Mouse (Mus musculus) kidney, postnatal 14 days (tissue): ENCODE measurements around the gene Gm128.

Experiments used
- DNase-seq: peaks from one replicate; pipeline ENCODE4 v3.0.0; 2022; ENCODE audit warnings: mixed read lengths

The Gm128 gene

DNA sequence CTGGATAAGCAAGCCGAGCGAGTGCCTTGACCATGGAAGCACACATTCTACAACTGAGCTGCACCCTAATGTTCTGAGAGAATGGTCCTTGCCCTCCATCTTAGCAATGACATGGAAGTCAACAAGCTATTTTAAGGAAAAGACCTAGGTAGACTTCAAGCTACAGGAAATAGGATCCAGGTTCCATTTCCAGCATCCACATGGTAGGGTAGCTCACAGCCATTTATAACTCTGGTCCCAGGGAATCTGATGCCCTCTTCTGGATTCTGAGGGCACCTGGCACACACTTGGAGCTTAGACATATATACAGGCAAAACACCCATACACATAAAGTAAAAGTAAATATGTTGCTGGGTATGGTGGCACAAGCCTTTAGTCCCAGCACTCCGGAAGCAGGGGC, 24.7 kb upstream of the Gm128 start:
- DNase-seq: no peak

DNA sequence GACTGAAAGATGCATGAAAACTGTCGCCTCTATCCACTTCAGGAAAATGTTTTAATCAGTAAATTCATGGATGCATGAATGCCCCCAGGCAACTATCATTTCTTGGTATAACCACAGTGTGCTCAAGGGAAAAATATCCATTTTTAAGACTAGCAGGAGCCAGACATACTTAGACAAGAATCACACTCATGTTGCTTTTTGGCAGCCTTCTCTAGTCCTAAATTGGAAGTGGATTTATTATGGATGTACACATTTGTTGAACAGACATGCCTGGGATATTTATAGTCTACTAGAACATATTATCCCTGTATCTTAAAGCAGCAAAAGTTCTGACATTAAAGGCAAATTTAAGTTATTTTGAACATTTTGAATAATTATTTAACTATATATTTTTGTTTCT, 23.3 kb upstream of the Gm128 start:
- no peak for DNase-seq

DNA sequence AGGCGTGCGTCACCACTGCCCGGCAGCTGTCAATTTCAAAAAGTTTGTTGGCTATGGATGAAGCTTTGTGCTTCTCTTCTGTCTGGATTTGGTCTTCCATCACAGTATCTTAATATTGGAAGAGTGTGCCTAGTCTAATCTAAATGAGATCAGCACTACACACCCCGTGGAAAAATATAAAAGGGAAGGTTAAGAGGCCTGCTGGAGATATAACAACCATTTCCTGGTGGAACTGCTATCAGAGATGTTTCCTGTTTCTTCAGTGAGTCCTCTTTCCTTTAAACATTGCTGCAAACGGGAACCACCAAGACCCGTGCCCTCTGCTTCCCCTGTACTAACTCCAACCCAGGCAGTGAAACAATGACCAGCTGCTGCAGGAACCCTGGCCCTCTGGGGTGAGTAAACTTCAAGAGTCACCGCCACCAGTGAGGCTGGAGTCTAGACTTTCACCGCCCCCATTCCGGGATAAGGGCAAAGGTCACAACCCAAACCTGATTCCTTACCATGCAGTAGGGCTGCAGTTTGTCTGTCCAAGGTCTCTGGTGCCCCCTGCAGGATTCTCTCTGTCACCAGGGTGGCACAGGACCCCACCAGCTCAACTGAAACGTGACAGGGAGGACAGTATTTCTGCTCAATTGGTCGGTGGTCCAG, 21.8 kb upstream of the Gm128 start:
- peak; percentile 88 for DNase-seq

DNA sequence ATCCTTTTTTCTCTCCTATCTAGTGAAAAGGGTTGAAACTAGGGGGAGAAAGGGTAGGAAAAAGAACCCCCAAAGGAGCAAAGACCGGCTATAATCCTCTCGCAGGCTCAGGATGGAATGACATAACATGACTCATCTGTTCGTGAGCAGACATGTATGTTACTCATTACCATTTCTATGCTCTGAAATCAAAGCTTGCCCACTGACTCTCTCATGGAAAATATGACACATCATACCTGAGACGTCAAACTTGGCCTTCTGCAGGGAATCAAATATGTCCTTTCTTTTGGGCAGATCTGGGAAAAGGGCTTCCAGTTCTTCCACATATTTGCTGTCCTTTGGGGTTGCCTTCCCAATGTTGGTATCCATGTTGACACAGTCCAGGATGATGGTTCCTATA, 20.6 kb upstream of the Gm128 start:
- no peak for DNase-seq

DNA sequence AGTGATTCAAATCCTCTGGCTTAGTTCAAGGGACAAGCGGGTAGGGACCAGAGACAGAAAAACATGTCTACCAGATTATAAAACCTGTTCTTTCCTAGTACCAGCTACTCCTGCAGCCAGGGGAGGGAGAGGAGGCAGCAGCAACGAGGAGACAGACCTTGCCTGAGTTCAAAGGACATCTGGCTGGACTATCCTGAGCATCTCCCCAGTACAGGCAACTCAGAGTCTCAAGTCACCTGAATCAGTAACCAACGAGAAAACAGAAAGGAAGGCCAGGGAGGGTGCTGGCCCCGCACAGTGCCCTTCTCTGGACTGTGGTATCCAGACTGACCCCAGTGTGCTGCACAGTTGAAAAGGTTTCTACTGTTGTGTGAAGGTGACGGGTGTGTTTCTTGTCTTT, 15.5 kb upstream of the Gm128 start:
- DNase-seq: no peak

DNA sequence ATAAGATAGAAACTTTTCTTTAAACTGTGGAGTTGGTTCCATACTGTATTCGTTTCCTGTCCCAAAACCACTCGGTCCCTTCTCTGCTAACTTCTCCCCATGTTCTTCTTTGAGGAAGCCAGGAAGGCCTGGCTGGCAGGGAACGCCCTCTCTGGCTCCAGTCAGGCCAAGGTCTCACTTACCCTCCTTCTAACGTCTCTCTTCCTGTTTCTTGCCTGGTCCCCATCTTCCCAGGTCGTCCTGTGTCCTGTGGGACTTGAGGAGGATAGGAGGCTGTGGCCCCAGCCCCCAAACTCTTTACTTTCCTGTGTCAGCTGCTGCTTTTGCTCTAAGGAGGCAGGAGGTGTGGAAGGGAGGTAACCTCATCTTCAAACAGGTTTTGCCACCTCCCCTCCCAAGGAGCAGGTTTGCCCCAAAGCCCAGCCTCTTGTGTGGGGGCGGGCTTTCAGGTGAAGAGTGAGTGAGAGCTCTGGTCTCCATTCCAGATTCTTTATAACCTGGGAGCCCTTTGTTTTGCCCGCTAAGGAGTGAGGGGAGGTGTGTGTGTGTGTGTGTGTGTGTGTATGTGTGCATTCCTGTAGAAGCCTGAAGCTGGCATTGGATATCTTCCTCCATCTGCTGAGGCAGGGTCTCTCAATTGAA, 9.5 kb upstream of the Gm128 start, which contains the start of gene Bnipl:
Gene Bnipl (minus strand): TSS at position 411 of the 642 bp plus-strand sequence.
- DNase-seq: no peak

DNA sequence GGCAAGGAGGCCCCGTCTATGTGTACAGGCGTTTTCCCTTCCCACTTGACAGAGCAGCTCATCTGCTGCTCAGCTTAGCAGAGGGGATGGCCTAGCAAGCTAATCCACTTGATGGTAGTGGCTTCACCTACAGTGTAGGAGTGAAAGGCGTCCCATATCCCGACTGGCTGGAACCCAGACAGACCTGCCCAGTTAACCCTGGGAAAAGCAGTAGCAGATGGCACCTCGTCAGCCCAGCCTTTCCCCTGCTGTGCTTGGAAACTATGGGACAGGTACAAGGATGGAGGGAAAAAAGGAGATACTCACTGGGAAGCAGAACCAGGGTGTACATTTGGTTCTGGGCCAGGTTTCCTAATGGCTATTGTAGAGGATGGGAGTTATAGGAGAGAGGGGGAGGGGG, 9.0 kb upstream of the Gm128 start:
- DNase-seq: no peak

DNA sequence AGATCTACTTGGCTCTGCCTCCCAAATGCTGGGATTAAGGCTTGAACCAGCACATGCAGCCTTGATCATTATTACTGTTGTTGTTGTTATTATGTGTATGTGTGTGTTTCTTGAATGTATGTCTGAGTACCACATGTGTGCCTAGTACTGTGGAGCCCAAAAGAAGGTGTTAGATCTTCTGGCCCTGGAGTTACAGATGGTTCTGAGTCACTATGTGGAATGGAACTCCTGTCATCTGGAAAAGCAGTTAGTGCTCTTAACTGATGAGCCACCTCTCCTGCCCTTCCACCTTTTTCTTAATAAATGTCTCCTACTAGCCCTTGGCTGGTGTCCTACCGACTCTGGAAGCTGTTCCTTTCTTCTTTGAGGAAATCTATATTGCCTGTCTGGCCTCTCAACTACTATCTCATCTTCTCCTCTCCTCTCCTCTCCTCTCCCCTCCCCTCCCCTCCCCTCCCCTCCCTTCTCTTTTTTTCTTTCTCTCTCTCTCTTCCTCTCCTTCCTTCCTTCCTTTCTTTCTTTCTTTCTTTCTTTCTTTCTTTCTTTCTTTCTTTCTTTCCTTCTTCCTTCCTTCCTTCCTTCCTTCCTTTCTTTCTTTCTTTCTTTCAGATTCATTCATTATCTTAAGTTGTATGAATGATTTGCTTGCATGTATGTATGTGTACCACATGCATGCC, 6.4 kb upstream of the Gm128 start:
- DNase-seq: no peak

DNA sequence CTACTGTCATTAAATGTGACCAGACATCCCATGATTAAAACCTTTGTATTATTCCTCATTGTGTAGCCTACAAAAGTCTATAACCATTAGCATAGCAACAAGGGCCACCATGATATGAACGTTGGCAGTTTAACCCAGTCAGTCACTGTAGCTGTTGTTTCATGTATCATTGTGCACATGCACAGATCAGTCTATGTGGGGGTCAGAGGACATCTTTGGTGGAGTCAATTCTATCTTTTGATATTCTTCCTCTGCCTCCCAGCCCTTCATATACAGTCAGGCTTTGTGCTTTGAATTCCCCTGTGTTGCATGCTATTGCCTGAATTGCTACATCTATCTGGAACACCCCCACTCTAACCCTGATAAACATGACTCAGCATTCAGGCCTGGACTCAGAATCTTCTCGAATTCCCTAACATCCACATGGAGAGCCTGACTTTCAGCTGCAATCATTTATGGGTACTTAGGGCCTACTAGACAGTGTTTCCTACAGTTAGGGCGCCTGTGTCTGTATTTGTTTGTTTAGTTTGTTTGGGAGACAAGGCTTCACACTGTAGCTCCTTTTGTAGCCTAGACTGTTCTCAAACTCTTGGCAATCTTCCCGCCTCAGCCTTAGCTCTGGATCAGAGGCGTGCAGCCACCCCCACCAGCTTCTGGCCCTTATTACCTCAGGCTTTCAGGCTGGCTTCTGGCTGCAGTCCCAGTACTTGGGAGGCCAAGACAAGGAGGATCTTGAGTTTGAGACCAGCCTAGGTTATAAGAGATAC, 5.2 kb upstream of the Gm128 start:
- DNase-seq: peak; percentile 69

DNA sequence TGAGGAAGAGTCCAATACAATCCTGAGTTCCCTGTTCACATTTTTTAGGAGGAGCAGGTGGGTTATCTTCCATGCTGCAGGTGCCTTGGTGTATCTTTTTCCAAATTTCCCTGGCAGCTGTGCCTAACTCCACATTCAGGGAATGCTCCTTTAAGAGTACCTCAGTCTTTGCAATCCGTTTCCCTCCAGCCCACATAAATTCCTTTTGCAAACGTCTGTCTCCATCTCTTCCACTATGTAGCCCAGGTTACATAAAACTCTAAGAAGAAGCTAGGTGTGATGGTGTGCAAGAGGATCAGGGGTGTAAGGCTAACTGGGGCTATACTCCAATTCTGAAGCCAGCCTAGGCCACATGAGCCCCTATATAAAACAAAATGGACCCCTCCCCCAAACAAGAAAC, 1.7 kb upstream of the Gm128 start:
- no peak for DNase-seq

DNA sequence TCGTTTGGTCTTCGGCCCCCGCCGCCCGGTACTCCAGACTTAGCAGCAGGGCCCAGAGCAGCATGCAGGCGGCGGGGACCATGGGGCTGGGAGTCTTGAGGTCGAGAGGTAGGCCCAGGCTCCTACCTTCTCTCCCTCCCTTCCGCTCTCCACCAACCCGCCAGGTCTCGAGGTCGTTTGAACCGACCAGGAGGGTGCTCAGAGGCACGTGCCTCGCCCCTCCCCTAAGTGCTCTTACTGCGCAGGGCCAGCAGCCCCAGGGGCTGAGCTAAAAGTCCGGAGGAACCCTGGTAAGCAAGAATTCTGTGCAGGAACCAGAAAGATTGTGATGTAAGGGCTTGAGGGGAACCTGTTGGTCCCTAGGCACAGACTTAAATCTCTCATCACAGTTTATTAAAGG, 498 bp downstream of the Gm128 start:
- no peak for DNase-seq

DNA sequence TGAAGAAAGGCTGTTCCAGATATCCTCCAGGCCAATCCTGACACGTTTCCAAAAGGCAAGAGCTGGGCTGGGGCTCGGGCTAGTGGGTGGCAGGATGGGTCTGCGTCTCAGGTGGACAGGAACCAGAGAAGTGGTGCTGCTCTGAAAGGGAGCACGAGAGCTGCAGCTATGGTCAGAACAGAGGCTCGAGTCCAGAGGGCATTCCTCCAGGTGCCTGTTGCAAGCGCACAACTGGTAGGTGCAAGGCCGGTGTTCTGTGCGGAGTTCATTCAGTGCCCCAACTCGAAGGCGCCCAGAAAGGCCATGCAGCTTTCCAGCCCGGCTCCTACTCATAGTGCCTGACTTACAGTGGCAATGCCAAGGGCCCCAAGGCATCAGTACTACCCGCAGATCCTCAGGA, 1.4 kb downstream of the Gm128 start:
- no peak for DNase-seq

DNA sequence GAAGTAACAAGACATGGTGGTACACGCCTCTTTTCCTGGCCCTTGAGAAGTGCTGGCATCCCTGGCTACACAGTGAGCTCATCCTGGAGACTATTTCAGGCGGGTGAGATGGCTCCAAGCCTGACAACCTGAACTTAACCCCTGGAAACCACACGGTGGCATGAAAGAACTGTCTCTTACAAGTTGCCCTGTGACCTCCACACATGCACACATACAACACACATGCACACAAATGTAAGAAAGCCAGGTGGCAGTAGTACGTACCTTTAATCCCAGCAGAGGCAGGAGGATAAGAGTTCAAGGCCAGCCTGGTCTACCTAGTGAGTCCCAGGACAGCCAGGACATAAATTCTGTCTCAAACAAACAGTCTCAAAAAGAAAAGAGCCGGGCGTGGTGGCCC, 2.4 kb downstream of the Gm128 start:
- DNase-seq: no peak

DNA sequence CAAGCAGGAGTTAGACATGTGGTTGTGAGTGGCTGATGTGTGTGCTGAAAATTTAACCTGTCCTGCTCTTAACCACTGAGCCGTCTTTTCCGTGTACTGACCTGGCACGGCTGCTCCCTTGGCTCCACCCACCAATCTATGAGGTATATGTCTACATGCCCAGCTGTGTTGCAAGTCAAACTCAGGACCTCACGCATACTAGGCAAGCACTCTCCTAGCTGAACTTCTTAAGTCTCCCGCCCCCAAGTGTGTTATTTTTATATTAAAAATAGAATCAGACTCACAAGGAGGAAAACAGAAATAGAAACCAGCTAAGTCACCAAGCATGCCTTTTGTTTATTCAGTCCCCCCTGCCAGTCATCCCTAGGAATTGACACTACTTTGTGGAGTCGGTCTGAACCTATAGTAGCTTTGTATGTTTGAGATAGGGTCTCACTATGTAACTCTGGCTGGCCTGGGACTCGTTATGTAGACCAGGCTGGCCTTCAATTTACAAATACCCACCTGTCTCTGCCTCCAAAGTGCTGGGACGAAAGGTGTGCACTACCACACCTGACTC, 3.8 kb downstream of the Gm128 start:
- no peak for DNase-seq

DNA sequence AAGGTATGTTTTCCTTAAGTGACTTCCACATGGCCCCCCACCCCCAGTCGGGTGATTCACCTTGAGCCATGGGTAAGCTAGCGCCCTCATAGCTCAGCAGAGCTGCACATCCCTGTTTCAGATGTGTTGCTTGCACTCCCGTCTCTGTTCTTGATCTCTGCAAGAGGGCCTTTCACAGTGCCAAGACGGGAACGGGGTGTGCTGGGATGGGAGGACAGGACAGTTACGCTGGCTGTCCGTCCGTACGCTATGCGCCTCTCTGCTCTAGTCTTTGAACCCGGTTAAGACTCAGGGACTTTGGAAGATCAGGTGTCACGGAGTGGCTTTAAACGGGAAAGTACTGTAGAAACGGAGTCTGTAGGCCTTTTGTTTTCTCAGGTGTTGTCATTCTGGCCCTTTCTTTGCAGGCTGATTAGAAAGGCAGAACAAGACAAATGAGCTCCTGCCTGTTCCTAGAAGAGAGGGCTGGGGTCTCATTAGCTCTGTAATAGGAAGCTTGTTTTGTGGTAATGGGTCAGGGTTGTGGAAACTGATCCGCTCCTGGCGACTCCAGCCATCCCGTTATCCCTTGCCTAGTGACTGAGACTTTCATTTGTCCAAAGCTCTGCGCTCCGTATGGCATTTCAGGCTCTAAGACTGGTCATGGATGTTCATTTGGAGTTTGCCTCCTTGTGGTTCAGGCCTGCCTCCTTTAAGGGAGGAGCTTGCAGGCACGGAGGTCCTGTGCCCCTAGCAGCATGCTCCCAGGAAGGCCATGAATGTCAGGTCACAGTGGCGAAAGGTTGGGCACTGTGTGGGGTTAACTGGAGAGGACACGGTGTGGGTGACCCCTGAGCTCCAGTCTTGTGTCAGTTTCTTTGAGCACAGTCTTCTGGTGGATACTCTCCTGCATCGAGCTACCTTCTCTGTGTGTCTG, 5.8 kb downstream of the Gm128 start:
- DNase-seq: no peak

DNA sequence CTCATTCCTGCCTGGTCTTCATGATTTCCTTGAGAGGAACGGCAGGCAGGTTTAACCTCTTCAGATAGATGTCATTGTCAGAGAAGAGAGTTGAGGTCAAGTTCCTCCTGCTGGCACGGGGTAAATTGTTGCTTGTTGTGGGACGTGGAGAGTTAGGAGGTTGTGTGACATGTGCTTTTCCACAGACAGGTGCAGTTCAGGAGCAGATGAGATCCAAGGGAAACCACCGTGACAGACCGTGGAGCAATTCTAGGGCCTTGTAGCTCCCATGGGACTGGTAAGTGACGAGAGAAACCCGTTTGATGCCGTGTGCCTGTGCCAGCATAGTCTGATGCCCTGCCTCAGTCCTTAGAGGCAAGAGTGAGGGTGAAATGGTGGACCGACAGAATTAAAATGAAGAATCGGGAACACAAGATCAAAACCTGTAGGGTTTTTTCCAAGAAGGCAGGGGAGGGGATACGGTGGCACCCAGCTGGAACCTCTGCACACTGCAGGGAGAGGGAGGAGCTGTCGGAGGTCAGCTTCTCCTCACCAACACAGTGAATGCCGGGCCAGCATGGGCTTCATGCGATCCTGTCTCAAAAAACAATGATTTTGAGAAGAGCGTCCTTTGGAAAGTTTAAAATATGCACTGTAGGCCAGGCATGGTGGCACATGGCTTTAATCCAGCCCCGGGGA, 8.0 kb downstream of the Gm128 start:
- peak; percentile 41 for DNase-seq

DNA sequence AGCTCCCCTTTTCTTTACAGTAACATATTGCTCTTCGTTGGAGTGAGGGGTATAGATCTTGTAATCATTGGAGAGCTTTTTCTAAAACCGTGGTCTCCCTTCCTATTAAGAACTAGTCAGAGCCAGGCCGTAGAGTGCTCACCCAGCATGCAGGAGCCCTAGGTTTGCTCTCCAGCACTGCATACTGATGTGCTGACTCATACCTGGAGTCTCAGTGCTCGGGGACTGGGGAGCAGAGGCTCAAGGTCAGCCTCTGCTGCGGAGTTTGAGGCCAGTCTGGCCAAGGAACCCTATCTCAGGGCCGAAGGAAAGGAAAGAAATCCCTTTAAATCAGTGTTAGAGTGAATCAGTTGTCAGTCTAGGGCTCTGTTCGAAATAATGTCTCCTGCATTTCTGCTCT, 8.6 kb downstream of the Gm128 start:
- DNase-seq: peak; percentile 72

DNA sequence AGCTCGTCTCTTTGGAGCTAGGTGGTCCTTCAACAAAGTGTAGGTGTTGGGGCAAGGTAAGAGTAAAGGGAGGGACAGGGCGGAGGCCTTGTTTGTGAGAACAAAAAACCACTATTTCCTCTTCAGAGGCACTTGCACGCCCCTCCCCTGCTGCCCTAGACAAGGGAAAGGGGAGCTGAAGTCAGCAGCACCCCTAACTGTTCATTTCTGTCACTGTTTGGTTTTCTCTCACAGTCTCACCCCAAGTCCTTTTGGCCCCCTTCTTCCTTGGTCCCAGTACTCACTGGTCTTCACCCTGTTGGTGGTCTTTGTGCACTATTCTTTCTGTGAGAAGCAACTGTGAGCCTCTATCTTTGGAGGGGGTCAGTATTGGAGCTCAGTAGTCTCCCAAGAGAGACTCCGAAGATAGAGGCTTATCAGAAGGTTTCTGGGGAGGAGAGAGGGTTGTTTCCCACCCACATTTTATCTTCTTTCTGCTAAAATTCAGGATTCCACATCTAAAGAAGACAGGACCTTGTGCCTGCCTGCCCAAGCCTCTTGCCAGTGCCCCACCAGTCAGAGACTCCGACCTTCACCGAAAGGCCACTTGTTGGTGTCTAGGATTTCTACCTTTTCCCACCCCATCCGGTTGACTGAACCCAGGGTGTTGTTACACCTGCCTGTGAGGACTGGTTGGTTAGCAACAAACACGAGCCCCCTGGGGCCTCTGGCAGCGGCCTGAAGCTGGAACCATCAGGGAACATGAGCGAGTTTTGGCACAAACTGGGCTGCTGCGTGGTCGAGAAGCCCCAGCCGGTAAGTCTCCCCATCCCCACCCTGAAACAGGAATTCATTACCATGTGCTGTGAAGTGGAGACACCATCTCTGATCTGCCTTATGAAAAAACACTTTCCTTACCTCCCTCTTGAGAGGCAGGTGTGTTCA, 9.8 kb downstream of the Gm128 start, which contains the start of gene Mllt11:
Gene Mllt11 (minus strand): TSS at position 874 of the 924 bp plus-strand sequence.
- DNase-seq: peak; percentile 48

DNA sequence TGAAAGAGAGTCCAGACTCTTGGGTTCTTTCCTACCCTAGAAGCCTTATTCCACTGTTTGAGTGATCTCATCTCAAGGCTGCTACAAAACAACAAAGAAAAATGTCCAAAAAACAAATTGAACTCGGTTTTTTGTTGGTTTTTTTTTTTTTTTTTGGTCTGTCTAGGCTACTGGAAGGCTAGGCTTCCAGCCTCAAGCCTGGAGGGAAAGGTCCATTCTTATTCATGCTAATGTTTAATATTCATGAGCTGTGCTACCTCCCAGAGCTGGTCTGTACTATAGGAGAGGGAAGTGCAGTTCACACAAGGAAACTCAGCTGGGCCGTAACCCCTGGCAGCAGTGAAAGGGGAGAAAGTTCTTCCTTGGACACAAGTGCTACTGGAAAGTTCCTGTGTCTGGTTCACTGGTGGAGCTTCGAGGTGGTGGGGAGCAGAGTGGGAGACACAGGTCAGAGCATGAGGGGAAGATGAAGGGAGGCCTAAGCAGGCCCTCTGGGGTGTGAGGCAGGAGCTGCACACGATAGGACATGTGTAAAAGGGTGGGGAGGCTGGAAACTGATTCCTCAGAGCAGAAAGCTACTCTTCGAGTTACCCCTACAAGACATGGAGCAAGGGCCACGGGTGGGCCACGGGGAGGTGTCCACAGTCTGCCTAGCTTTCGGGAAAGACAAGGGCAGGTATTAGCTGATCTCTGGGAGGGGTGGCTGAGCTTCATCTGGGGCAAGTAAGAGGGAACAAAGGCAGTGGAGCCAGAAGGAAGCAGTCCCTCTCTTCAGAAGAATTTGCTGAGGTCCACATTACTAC, 10.7 kb downstream of the Gm128 start:
- peak; percentile 68 for DNase-seq
